Mouse (Mus musculus): Measurements from ENCODE around the gene Zfyve26. TPM values are rescaled to one million over a fixed set of nuclear protein-coding genes. Genes with fewer than 3 reads are reported as not detected.

Zfyve26 gene
- polyA plus RNA-seq, 1 experiment from 2014 or later = 15.8 TPM

GRCm38 (mm10) chr12:79254975-79255374 lies 41.1 kb downstream of the Zfyve26 start:
- ATAC-seq (ENCODE audit: low FRiP score) = no peak
- no peaks in the 10 kb centered on the region for H3K4me1 ChIP-seq
- no peak overlapping the region for H3K4me2 ChIP-seq (replicated peaks)
- 95% methylated on average over 10 of the region's 10 CpGs for WGBS
- no peaks in the 10 kb centered on the region for H3K27me3 ChIP-seq
- H3K27ac ChIP-seq = no peak overlapping the region
- no peak overlapping the region for H3K4me3 ChIP-seq
- H3K9me3 ChIP-seq (replicated peaks) = no peaks in the 10 kb centered on the region
- peaks cover 71% of the 10 kb centered on the region for H3K36me3 ChIP-seq
- H3K9ac ChIP-seq = no peak overlapping the region

- peaks cover 82% of the 10 kb centered on the region for H3K36me3 ChIP-seq
- 89% methylated on average over 9 of the region's 9 CpGs for WGBS
- no peak overlapping the region for H3K4me3 ChIP-seq
- no peak for ATAC-seq (ENCODE audit: low FRiP score)
- H3K27ac ChIP-seq = no peak overlapping the region
- H3K4me2 ChIP-seq (replicated peaks) = no peak overlapping the region
- no peaks in the 10 kb centered on the region for H3K9me3 ChIP-seq (replicated peaks)
- H3K27me3 ChIP-seq = no peaks in the 10 kb centered on the region
- no peak overlapping the region for H3K9ac ChIP-seq
- no peaks in the 10 kb centered on the region for H3K4me1 ChIP-seq
Measured at GRCm38 (mm10) chr12:79253294-79254053, 42.6 kb downstream of the Zfyve26 start.

- Histone ChIP-seq H3K4me1 (no peaks in the 10 kb centered on the region), H3K9me3 (replicated peaks) (no peaks in the 10 kb centered on the region), H3K4me3 (no peak overlapping the region), H3K9ac (no peak overlapping the region), H3K36me3 (peaks cover 91% of the 10 kb centered on the region), H3K27me3 (no peaks in the 10 kb centered on the region), H3K4me2 (replicated peaks) (no peak overlapping the region), H3K27ac (no peak overlapping the region)
- whole genome bisulfite sequencing = 89% methylated on average over 3 of the region's 3 CpGs
- ATAC-seq (ENCODE audit: low FRiP score) = no peak
Measured at GRCm38 (mm10) chr12:79248110-79248509, 48.0 kb downstream of the Zfyve26 start.

- no peak for ATAC-seq (ENCODE audit: low FRiP score)
- no peak overlapping the region for H3K4me3 ChIP-seq
- H3K9me3 ChIP-seq (replicated peaks) = no peaks in the 10 kb centered on the region
- no peaks in the 10 kb centered on the region for H3K4me1 ChIP-seq
- H3K36me3 ChIP-seq = peaks cover 87% of the 10 kb centered on the region
- WGBS = 94% methylated on average over 6 of the region's 6 CpGs
- H3K4me2 ChIP-seq (replicated peaks) = no peak overlapping the region
- H3K9ac ChIP-seq = no peak overlapping the region
- no peak overlapping the region for H3K27ac ChIP-seq
- no peaks in the 10 kb centered on the region for H3K27me3 ChIP-seq
Measured at GRCm38 (mm10) chr12:79242921-79243320, 53.2 kb downstream of the Zfyve26 start.

- H3K27me3 ChIP-seq = no peaks in the 10 kb centered on the region
- no peak for ATAC-seq (ENCODE audit: low FRiP score)
- H3K4me1 ChIP-seq = no peaks in the 10 kb centered on the region
- peaks cover 89% of the 10 kb centered on the region for H3K36me3 ChIP-seq
- 96% methylated on average over 2 of the region's 2 CpGs for WGBS
- H3K4me3 ChIP-seq = no peak overlapping the region
- no peaks in the 10 kb centered on the region for H3K9me3 ChIP-seq (replicated peaks)
- no peak overlapping the region for H3K4me2 ChIP-seq (replicated peaks)
- H3K27ac ChIP-seq = no peak overlapping the region
- no peak overlapping the region for H3K9ac ChIP-seq
Measured at GRCm38 (mm10) chr12:79241985-79242384, 54.1 kb downstream of the Zfyve26 start.

- Histone ChIP-seq H3K4me2 (replicated peaks) (no peak overlapping the region), H3K36me3 (peaks cover 58% of the 10 kb centered on the region), H3K4me1 (0 out of 2 replicates have a peak, but pooled peaks cover 2% of the 10 kb centered on the region), H3K27me3 (no peaks in the 10 kb centered on the region), H3K27ac (no peak overlapping the region), H3K4me3 (no peak overlapping the region), H3K9me3 (replicated peaks) (no peaks in the 10 kb centered on the region), H3K9ac (no peak overlapping the region)
- 64% methylated on average over 11 of the region's 11 CpGs for WGBS
- ATAC-seq (ENCODE audit: low FRiP score) = no peak
Measured at GRCm38 (mm10) chr12:79235485-79236080, 60.5 kb downstream of the Zfyve26 start.

- WGBS = 67% methylated on average over 5 of the region's 5 CpGs
Measured at GRCm38 (mm10) chr12:79217511-79217910, 78.6 kb downstream of the Zfyve26 start.

GRCm38 (mm10) chr12:79211447-79211846 lies 84.7 kb downstream of the Zfyve26 start:
- H3K9me3 ChIP-seq (replicated peaks) = no peaks in the 10 kb centered on the region
- H3K27ac ChIP-seq = no peak overlapping the region
- H3K36me3 ChIP-seq = no peaks in the 10 kb centered on the region
- H3K4me2 ChIP-seq (replicated peaks) = no peak overlapping the region
- H3K9ac ChIP-seq = no peak overlapping the region
- 88% methylated on average over 8 of the region's 8 CpGs for WGBS
- H3K4me1 ChIP-seq = peaks cover 6% of the 10 kb centered on the region
- H3K27me3 ChIP-seq = no peaks in the 10 kb centered on the region
- H3K4me3 ChIP-seq = no peak overlapping the region
- ATAC-seq (ENCODE audit: low FRiP score) = no peak

More at GRCm38 (mm10) chr12:79217511-79217910, 78.6 kb downstream of the Zfyve26 start:
- no peak for ATAC-seq (ENCODE audit: low FRiP score)
- Histone ChIP-seq H3K27ac (no peak overlapping the region), H3K4me3 (no peak overlapping the region), H3K9me3 (replicated peaks) (no peaks in the 10 kb centered on the region), H3K36me3 (no peaks in the 10 kb centered on the region), H3K4me2 (replicated peaks) (no peak overlapping the region), H3K9ac (no peak overlapping the region), H3K27me3 (no peaks in the 10 kb centered on the region), H3K4me1 (no peaks in the 10 kb centered on the region)

GRCm38 (mm10) chr12:79208703-79209464 lies 87.2 kb downstream of the Zfyve26 start, which contains the start of gene Rdh12:
Rdh12 (plus strand) TSS chr12:79208914.
- no peaks in the 10 kb centered on the region for H3K36me3 ChIP-seq
- H3K4me1 ChIP-seq = peaks cover 6% of the 10 kb centered on the region
- WGBS = 5% methylated on average over 13 of the region's 13 CpGs
- H3K27ac ChIP-seq = no peak within 1 kb of the TSS
- peak within 1 kb of the TSS; percentile 60 for H3K4me2 ChIP-seq (replicated peaks)
- H3K27me3 ChIP-seq = no peaks in the 10 kb centered on the region
- peak within 1 kb of the TSS; percentile 54; the same call in 1 of the 2 replicates for H3K9ac ChIP-seq
- H3K9me3 ChIP-seq (replicated peaks) = no peaks in the 10 kb centered on the region
- no peak for ATAC-seq (ENCODE audit: low FRiP score)
- peak within 1 kb of the TSS; percentile 36 for H3K4me3 ChIP-seq

GRCm38 (mm10) chr12:79201882-79202281 lies 94.2 kb downstream of the Zfyve26 start:
- Histone ChIP-seq H3K9me3 (replicated peaks) (no peaks in the 10 kb centered on the region), H3K9ac (no peak overlapping the region), H3K4me1 (no peaks in the 10 kb centered on the region), H3K4me3 (no peak overlapping the region), H3K27ac (no peak overlapping the region), H3K27me3 (no peaks in the 10 kb centered on the region), H3K4me2 (replicated peaks) (no peak overlapping the region), H3K36me3 (no peaks in the 10 kb centered on the region)
- ATAC-seq (ENCODE audit: low FRiP score) = no peak
- WGBS = 74% methylated on average over 3 of the region's 3 CpGs

GRCm38 (mm10) chr12:79197105-79197504 lies 99.0 kb downstream of the Zfyve26 start:
- H3K9me3 ChIP-seq (replicated peaks) = no peaks in the 10 kb centered on the region
- WGBS = 87% methylated on average over 5 of the region's 5 CpGs
- H3K4me1 ChIP-seq = no peaks in the 10 kb centered on the region
- H3K4me3 ChIP-seq = no peak overlapping the region
- H3K9ac ChIP-seq = no peak overlapping the region
- no peaks in the 10 kb centered on the region for H3K27me3 ChIP-seq
- H3K36me3 ChIP-seq = no peaks in the 10 kb centered on the region
- no peak overlapping the region for H3K27ac ChIP-seq
- H3K4me2 ChIP-seq (replicated peaks) = no peak overlapping the region
- no peak for ATAC-seq (ENCODE audit: low FRiP score)

GRCm38 (mm10) chr12:79193441-79193840 lies 102.7 kb downstream of the Zfyve26 start:
- H3K27ac ChIP-seq = no peak overlapping the region
- H3K9me3 ChIP-seq (replicated peaks) = no peaks in the 10 kb centered on the region
- no peak overlapping the region for H3K4me2 ChIP-seq (replicated peaks)
- H3K4me1 ChIP-seq = peaks cover 13% of the 10 kb centered on the region
- 12% methylated on average over 3 of the region's 3 CpGs for WGBS
- no peak overlapping the region for H3K4me3 ChIP-seq
- ATAC-seq (ENCODE audit: low FRiP score) = no peak
- no peak overlapping the region for H3K9ac ChIP-seq
- no peaks in the 10 kb centered on the region for H3K27me3 ChIP-seq
- H3K36me3 ChIP-seq = peaks cover under 1% of the 10 kb centered on the region; the same call in 1 of the 2 replicates

All from hindbrain, embryonic 12.5 days (tissue).